ENCODE assay signal across 26 mouse cellular contexts in genomic region chr14:73350029-73350428, GRCm38 (mm10). TPM values are rescaled to one million over a fixed set of nuclear protein-coding genes. Genes with fewer than 3 reads are reported as not detected.
DNase-seq lines count a peak whose midpoint lies in the region; ATAC-seq and TF ChIP-seq lines count a peak whose summit lies in the region.
"Had no signal": no experiment of that assay in that cellular context is flagged by ENCODE, and none has a peak within 500 bp of the region (broad histone marks: within the 10 kb centered on the region; RNA-seq: fewer than 3 reads in every experiment).

No protein-coding gene starts in this region.

- no peak for TF ChIP-seq CTCF in midbrain, postnatal 0 days (IDR thresholded peaks at IDR 0.05)

- no peak overlapping the region for H3K9ac ChIP-seq in kidney, embryonic 15.5 days
- no peak overlapping the region for H3K9ac ChIP-seq in midbrain, embryonic 11.5 days (ENCODE audit: low read length)
- H3K9ac ChIP-seq in midbrain, postnatal 0 days (replicated peaks; ENCODE audit: low read length, poor library complexity, severe bottlenecking) = no peak overlapping the region
- H3K9ac ChIP-seq: embryonic facial prominence, embryonic 12.5 days; heart, embryonic 13.5 days; hindbrain, embryonic 14.5 days; limb, embryonic 12.5 days; neural tube, embryonic 13.5 days had no signal

- peak; percentile 46 for DNase-seq in adrenal gland, postnatal 10 days
- no peak for DNase-seq in adrenal gland, postnatal 25 days
- no peak for DNase-seq in kidney, postnatal 25 days
- DNase-seq in midbrain, embryonic 11.5 days (ENCODE audit: low spot score, missing footprints) = peak; percentile 45
- DNase-seq in midbrain, postnatal 0 days (ENCODE audit: low spot score) = no peak
- peak; percentile 45 for DNase-seq in naive thymus-derived CD4-positive, alpha-beta T cell, adult 2 months (ENCODE audit: low read depth)
- no peak for DNase-seq in ovary, adult 18-20 months (ENCODE audit: low spot score)
- DNase-seq: cerebellum, adult 11 months; cerebellum, adult 9-11 months; gastrocnemius, adult 2 months; gastrocnemius, postnatal 36 days; heart, postnatal 10 days; kidney, adult 11 months; kidney, postnatal 14 days; lung, postnatal 14 days had no signal

- H3K9me3 ChIP-seq in kidney, embryonic 15.5 days (replicated peaks) = no peaks in the 10 kb centered on the region
- no peaks in the 10 kb centered on the region for H3K9me3 ChIP-seq in midbrain, embryonic 11.5 days (ENCODE audit: control insufficient read depth, low read length)
- no peaks in the 10 kb centered on the region for H3K9me3 ChIP-seq in midbrain, postnatal 0 days (ENCODE audit: low read length)
- H3K9me3 ChIP-seq: embryonic facial prominence, embryonic 12.5 days; heart, embryonic 13.5 days; limb, embryonic 12.5 days; midbrain, embryonic 10.5 days; neural tube, embryonic 13.5 days had no signal

- H3K27ac ChIP-seq in kidney, embryonic 15.5 days = peak overlapping the region; percentile 82
- no peak overlapping the region for H3K27ac ChIP-seq in midbrain, embryonic 11.5 days (ENCODE audit: low read depth, low read length)
- no peak overlapping the region for H3K27ac ChIP-seq in midbrain, postnatal 0 days (ENCODE audit: low read depth, low read length)
- H3K27ac ChIP-seq: embryonic facial prominence, embryonic 12.5 days; gastrocnemius, adult 2 months; heart, embryonic 13.5 days; hindbrain, embryonic 14.5 days; left cerebral cortex, adult 2 months; limb, embryonic 12.5 days; neural tube, embryonic 13.5 days had no signal

- H3K27me3 ChIP-seq in kidney, embryonic 15.5 days = no peaks in the 10 kb centered on the region
- H3K27me3 ChIP-seq in midbrain, embryonic 11.5 days (ENCODE audit: control insufficient read depth, insufficient read depth, low read length) = no peaks in the 10 kb centered on the region
- H3K27me3 ChIP-seq in midbrain, postnatal 0 days (ENCODE audit: insufficient read depth, low read length) = no peaks in the 10 kb centered on the region
- H3K27me3 ChIP-seq: embryonic facial prominence, embryonic 12.5 days; heart, embryonic 13.5 days; limb, embryonic 12.5 days; neural tube, embryonic 13.5 days had no signal

- 60% methylated on average over 1 of the region's 1 CpGs for WGBS in kidney, embryonic 15.5 days
- WGBS in midbrain, embryonic 11.5 days = 51% methylated on average over 1 of the region's 1 CpGs
- 31% methylated on average over 1 of the region's 1 CpGs for WGBS in midbrain, postnatal 0 days

- H3K4me1 ChIP-seq in kidney, embryonic 15.5 days = peaks cover 19% of the 10 kb centered on the region
- H3K4me1 ChIP-seq in midbrain, embryonic 11.5 days (ENCODE audit: control insufficient read depth, insufficient read depth, low read length) = no peaks in the 10 kb centered on the region
- no peaks in the 10 kb centered on the region for H3K4me1 ChIP-seq in midbrain, postnatal 0 days (ENCODE audit: insufficient read depth, low read length)
- H3K4me1 ChIP-seq: limb, embryonic 12.5 days; neural tube, embryonic 13.5 days had no signal

- H3K4me3 ChIP-seq in kidney, embryonic 15.5 days (replicated peaks) = no peak overlapping the region
- H3K4me3 ChIP-seq in midbrain, embryonic 11.5 days (ENCODE audit: low read depth, low read length) = no peak overlapping the region
- H3K4me3 ChIP-seq in midbrain, postnatal 0 days (ENCODE audit: low read depth, low read length) = no peak overlapping the region
- H3K4me3 ChIP-seq: embryonic facial prominence, embryonic 12.5 days; gastrocnemius, adult 2 months; heart, embryonic 13.5 days; left cerebral cortex, adult 2 months; limb, embryonic 12.5 days; midbrain, embryonic 10.5 days; myocyte; neural tube, embryonic 13.5 days had no signal

- no peak for ATAC-seq in kidney, embryonic 15.5 days (replicated peaks; ENCODE audit: low FRiP score)
- ATAC-seq in midbrain, embryonic 11.5 days (ENCODE audit: low FRiP score) = no peak
- ATAC-seq in midbrain, postnatal 0 days (ENCODE audit: low FRiP score) = no peak
- ATAC-seq: forebrain, embryonic 14.5 days; midbrain, embryonic 16.5 days had no signal

- H3K4me2 ChIP-seq in kidney, embryonic 15.5 days = no peak overlapping the region
- H3K4me2 ChIP-seq in midbrain, embryonic 11.5 days = no peak overlapping the region
- H3K4me2 ChIP-seq in midbrain, postnatal 0 days (ENCODE audit: low read depth, low read length, poor library complexity, severe bottlenecking) = no peak overlapping the region
- H3K4me2 ChIP-seq: embryonic facial prominence, embryonic 12.5 days; heart, embryonic 13.5 days; hindbrain, embryonic 14.5 days; limb, embryonic 12.5 days; neural tube, embryonic 13.5 days had no signal

- peaks cover 20% of the 10 kb centered on the region for H3K36me3 ChIP-seq in kidney, embryonic 15.5 days
- no peaks in the 10 kb centered on the region for H3K36me3 ChIP-seq in midbrain, embryonic 11.5 days (ENCODE audit: control insufficient read depth, insufficient read depth, low read length)
- H3K36me3 ChIP-seq in midbrain, postnatal 0 days (ENCODE audit: insufficient read depth, low read length) = 0 out of 2 replicates have a peak, but pooled peaks cover 3% of the 10 kb centered on the region
- H3K36me3 ChIP-seq: embryonic facial prominence, embryonic 12.5 days; midbrain, embryonic 10.5 days had no signal

RNA-seq across cellular contexts. Expression of gene Rb1, which starts 24.4 kb away (rescaled TPM):
- 10 to 100 TPM; 20.6 to 26.1 TPM for total RNA-seq in adrenal gland, postnatal 10 days (2021)
- 19.8 and 21.3 TPM in 2 replicates for total RNA-seq in adrenal gland, postnatal 25 days (2021)
- 16.2 and 19.5 TPM in 2 replicates for polyA plus RNA-seq in kidney, embryonic 15.5 days (2015; fragmentation: Nextera tagmentation; extraction: Ambion mirVana)
- polyA plus RNA-seq in midbrain, embryonic 11.5 days (2014; fragmentation: Nextera tagmentation; extraction: Ambion mirVana) = 41.4 and 49.2 TPM in 2 replicates
- total RNA-seq in midbrain, postnatal 0 days (2014; rRNA removed) = 32.7 and 41.5 TPM in 2 replicates
- 17.3 and 19.0 TPM in 2 replicates for polyA plus RNA-seq in midbrain, postnatal 0 days (2015; fragmentation: Nextera tagmentation; extraction: Ambion mirVana)

RNA-seq across cellular contexts. Expression of gene Itm2b, which starts 35.1 kb away (rescaled TPM):
- 100 to 1,000 TPM; 788 to 894 TPM for total RNA-seq in adrenal gland, postnatal 10 days (2021)
- 881 and 1,010 TPM in 2 replicates for total RNA-seq in adrenal gland, postnatal 25 days (2021)
- polyA plus RNA-seq in kidney, embryonic 15.5 days (2015; fragmentation: Nextera tagmentation; extraction: Ambion mirVana) = 910 and 925 TPM in 2 replicates
- polyA plus RNA-seq in midbrain, embryonic 11.5 days (2014; fragmentation: Nextera tagmentation; extraction: Ambion mirVana) = 325 and 356 TPM in 2 replicates
- 381 and 427 TPM in 2 replicates for total RNA-seq in midbrain, postnatal 0 days (2014; rRNA removed)
- polyA plus RNA-seq in midbrain, postnatal 0 days (2015; fragmentation: Nextera tagmentation; extraction: Ambion mirVana) = 855 and 913 TPM in 2 replicates

Comparison
In these comparisons a context has a peak if more than half of its experiments do, and no peak if none do; other contexts are left out.
1. DNase-seq: peak in adrenal gland, postnatal 10 days (single experiment), midbrain, embryonic 11.5 days (single experiment) and naive thymus-derived CD4-positive, alpha-beta T cell, adult 2 months (single experiment); none in adrenal gland, postnatal 25 days (single experiment), kidney, postnatal 25 days (0 of 2), midbrain, postnatal 0 days (single experiment) and ovary, adult 18-20 months (single experiment).